Mouse (Mus musculus): ENCODE data around the gene Has3. TPM values are rescaled to one million over a fixed set of nuclear protein-coding genes. Genes with fewer than 3 reads are reported as not detected.

Gene Has3
- polyA plus RNA-seq (2015; fragmentation: Illumina TruSeq; extraction: RNeasy Lipid Tissue Mini Kit (QIAGEN cat#74804); ENCODE audit: insufficient read depth, low replicate concordance) = 0.21 TPM

DNA sequence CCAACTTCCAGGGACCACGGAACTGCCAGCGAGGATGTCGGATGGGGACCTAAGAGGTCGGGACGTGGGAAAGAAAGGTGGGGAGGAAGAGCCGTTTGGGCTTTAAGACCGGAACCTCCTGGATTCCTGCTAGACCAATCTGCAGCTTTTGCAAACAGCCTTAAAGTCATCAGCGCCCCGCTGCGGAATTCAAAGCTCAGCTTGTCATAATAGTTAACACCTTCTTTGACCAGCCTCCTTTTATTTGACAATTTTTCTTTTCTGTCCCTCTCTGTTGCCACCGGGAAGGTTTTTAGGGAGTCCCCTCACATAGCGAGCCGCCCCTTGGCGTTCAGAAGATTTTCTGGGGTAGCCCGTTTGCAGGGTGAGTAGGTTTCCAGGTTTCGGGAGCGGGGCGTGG is at the start of gene Has3:
Has3 (plus strand) TSS at position 192 of the 400 bp plus-strand sequence.

DNA sequence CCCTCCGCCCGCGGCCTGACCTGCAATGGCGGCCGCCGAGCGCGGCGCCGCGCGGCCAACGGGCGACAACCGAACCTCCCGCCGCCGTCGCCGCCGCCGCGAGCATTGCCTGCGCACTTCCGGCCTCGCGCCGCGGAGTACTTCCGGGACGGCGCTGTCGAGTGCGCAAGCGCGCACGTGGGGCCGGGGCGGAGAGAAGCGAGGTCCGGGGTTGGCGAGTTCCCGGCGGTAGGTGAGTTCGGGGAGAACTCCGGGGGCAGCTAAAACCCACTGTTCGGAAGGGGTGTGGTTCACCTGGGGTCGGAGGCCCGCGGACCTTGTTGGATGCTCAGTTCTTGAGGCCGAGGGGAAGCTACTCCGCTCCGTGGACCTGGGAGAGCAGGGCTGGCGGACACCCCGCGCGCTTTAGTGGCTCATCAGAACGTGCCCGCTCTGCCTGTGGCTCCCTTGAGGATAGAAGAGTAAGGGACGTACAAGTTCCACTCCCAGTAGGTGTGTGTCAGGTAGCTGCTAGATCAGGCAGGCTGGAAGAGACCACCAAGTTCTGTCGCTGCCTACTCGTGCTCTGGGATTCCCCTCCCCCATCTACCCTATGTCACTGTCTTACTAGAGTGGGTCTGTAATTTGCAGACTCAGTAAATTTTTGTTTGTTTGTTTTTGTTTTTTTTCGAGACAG is 23.6 kb downstream of the Has3 start, which contains the start of gene Utp4:
Utp4 (plus strand) TSS at position 156 of the 676 bp plus-strand sequence.

Other genes starting within 250 kb of the Has3 start
- 3.7 TPM for gene Tango6, start 187.2 kb upstream of the Has3 start, polyA plus RNA-seq (2015; fragmentation: Illumina TruSeq; extraction: RNeasy Lipid Tissue Mini Kit (QIAGEN cat#74804); ENCODE audit: insufficient read depth, low replicate concordance)
- gene Utp4, start 23.4 kb downstream of the Has3 start, polyA plus RNA-seq (2015; fragmentation: Illumina TruSeq; extraction: RNeasy Lipid Tissue Mini Kit (QIAGEN cat#74804); ENCODE audit: insufficient read depth, low replicate concordance) = 39.9 TPM
- 18.5 TPM for gene Sntb2, start 65.5 kb downstream of the Has3 start, polyA plus RNA-seq (2015; fragmentation: Illumina TruSeq; extraction: RNeasy Lipid Tissue Mini Kit (QIAGEN cat#74804); ENCODE audit: insufficient read depth, low replicate concordance)
- 56.9 TPM for gene Vps4a, start 161.0 kb downstream of the Has3 start, polyA plus RNA-seq (2015; fragmentation: Illumina TruSeq; extraction: RNeasy Lipid Tissue Mini Kit (QIAGEN cat#74804); ENCODE audit: insufficient read depth, low replicate concordance)
- gene Pdf, start 178.4 kb downstream of the Has3 start, polyA plus RNA-seq (2015; fragmentation: Illumina TruSeq; extraction: RNeasy Lipid Tissue Mini Kit (QIAGEN cat#74804); ENCODE audit: insufficient read depth, low replicate concordance) = 17.4 TPM
- 33.0 TPM for gene Cog8, start 186.4 kb downstream of the Has3 start, polyA plus RNA-seq (2015; fragmentation: Illumina TruSeq; extraction: RNeasy Lipid Tissue Mini Kit (QIAGEN cat#74804); ENCODE audit: insufficient read depth, low replicate concordance)
- 46.5 TPM for gene Nip7, start 186.6 kb downstream of the Has3 start, polyA plus RNA-seq (2015; fragmentation: Illumina TruSeq; extraction: RNeasy Lipid Tissue Mini Kit (QIAGEN cat#74804); ENCODE audit: insufficient read depth, low replicate concordance)
- 0.50 TPM for gene Tmed6, start 195.4 kb downstream of the Has3 start, polyA plus RNA-seq (2015; fragmentation: Illumina TruSeq; extraction: RNeasy Lipid Tissue Mini Kit (QIAGEN cat#74804); ENCODE audit: insufficient read depth, low replicate concordance)
- 55.2 TPM for gene Terf2, start 226.3 kb downstream of the Has3 start, polyA plus RNA-seq (2015; fragmentation: Illumina TruSeq; extraction: RNeasy Lipid Tissue Mini Kit (QIAGEN cat#74804); ENCODE audit: insufficient read depth, low replicate concordance)